Mouse (Mus musculus) erythroblast, embryonic 14.5 days (primary cell): ENCODE results near the gene Gm20517.

Experiments
- GATA1 ChIP-seq: IDR thresholded peaks from 2 replicates; pipeline ENCODE4 v1.6.1; 2012; ENCODE audit warnings: low read length, inconsistent platforms, mixed read lengths
- TAL1 ChIP-seq: IDR thresholded peaks from 3 replicates; pipeline ENCODE4 v1.6.1; 2012; ENCODE audit warnings: low read length, inconsistent platforms, mixed read lengths

DNA sequence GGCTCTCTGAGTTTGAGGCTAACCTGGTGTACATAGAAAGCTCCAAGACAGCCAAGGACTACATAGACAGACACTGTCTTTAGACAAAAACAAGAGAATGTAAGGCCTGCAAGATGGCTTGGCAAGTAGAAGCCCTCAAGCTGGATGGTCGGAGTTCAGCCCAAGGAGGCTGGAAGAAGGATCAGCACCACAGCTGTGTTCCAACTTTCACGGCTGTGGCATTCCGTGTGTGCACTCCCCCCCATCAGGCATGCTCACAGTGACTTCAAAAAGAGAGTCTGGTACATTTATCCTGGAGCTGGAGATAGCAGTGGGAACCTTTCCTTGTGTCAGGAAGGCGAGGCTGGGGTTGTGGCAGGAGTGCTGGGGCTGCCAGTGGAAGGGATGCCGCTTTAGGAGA is 14.6 kb downstream of the Gm20517 start:
- no peak for TF ChIP-seq TAL1
- no peak for TF ChIP-seq GATA1
